Mouse (Mus musculus): ENCODE data around the gene Tlr12.
"Not testable (repeated sequence)": the region's sequence is repeated elsewhere in the genome, so short reads cannot be mapped to it uniquely, and the experiment has no call there.

The Tlr12 gene

GRCm38 (mm10) chr4:128617363-128618120, 877 bp downstream of the Tlr12 start:
- no peak for DNase-seq

DNA sequence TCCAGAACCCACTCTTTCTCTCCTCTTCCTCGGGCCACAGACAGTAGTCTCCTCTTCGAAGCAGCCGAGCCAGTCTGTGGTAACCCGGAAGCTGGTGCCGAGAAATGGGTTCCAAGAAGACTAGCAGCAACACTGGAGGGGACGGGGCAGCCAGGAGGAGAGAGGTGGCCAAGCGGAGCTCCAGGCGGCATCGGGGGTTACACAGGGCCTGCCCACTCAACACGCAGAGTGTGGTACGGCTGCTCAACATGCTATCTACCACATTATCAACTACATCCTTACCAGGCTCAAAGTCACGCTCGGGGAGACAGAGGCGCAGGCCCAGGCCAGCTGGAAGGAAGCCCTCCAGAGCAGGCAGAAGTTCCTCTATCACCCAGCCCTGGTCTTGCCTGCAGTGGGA, 2.7 kb downstream of the Tlr12 start:
- no peak for DNase-seq

- peak; percentile 41 for DNase-seq
These were observed 5.1 kb downstream of the Tlr12 start for GRCm38 (mm10) chr4:128613326-128613725.

DNA sequence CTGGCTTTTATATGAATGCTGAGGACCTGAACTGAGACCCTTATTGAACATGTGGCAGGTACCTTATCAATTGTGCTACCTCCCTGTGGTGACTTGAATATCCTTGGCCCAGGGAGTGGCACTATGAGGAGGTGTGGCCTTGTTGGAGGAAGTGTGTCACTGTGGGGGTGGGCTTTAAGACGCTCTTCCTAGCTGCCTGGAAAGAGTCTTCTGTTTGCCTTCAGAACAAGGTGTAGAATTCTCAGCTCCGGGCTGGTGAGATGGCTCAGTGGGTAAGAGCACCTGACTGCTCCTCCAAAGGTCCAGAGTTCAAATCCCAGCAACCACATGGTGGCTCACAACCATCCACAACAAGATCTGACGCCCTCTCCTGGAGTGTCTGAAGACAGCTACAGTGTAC, 6.7 kb downstream of the Tlr12 start:
- DNase-seq: not testable (repeated sequence)

- no peak for DNase-seq
These were observed 7.7 kb downstream of the Tlr12 start for GRCm38 (mm10) chr4:128610706-128611105.

- peak; percentile 87 for DNase-seq
These were observed 8.5 kb downstream of the Tlr12 start, which contains the start of gene Zscan20 for GRCm38 (mm10) chr4:128609925-128610402. Gene Zscan20 (minus strand): TSS chr4:128610098.

DNA sequence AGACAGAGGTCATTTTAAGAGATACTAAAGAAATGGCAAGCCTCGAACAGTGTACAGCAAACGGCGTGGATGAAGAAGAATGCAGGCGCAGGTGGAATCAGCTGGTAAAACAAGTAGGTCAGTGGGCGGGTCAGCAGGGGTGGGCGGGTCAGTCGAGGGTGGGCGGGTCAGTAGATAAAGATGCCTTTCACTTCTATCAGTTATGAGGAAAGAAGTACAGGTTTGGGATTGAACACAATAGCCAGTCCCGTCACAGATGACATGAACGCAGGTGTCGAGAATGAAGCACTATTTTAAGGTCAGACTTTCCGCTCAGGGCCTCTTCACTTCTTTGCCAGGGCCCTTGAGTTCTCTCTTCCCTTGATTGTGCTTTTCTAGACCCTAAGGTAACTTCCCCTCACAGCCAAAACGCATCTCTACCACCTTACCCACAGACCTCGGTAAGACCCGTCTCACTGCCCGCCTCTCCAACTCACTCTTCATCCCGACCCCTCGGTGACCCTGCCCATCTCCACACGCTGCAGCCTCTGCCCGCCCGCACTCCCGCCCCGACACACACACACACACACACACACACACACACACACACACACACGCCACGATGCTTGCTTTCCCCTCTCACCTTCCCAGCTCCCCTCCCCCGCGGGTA, 9.0 kb downstream of the Tlr12 start:
- DNase-seq: no peak

- DNase-seq: no peak
These were observed 10.8 kb downstream of the Tlr12 start for GRCm38 (mm10) chr4:128607661-128608060.

DNA sequence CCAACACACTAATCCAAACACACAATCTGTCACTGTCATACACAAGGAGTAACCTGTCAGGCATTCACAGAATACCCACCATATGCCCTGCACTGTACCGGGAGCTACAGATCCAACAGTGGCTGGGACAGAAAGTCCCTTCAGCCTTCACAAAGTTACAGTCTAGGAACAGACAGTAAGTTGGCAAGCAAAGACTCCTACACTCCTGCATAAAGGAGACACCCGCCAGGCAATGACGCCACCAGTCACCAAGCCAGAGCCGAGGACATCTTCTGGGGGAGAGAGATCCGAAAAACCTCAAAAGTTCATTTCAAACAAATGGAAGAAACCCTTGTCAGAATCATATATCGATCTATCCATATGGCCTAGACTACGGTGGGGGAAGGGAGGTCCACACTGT, 11.8 kb downstream of the Tlr12 start:
- DNase-seq: no peak

- no peak for DNase-seq
These were observed 20.4 kb downstream of the Tlr12 start for GRCm38 (mm10) chr4:128597801-128598560.

GRCm38 (mm10) chr4:128594062-128594461, 24.4 kb downstream of the Tlr12 start:
- no peak for DNase-seq

- no peak for DNase-seq
These were observed 25.1 kb downstream of the Tlr12 start for GRCm38 (mm10) chr4:128593286-128593685.

- DNase-seq: no peak
These were observed 39.2 kb downstream of the Tlr12 start for GRCm38 (mm10) chr4:128579182-128579581.

GRCm38 (mm10) chr4:128575811-128576210, 42.6 kb downstream of the Tlr12 start:
- DNase-seq: no peak

Data from right cerebral cortex, postnatal 4 days (tissue).